Mouse (Mus musculus) frontal cortex, adult (tissue): ENCODE data around the gene Il9r.
A peak's percentile ranks its signal among the peaks of the same experiment; 100 is the strongest.

Experiments
- ATAC-seq: cut with Nextera tagmentation; 2 replicates; pipeline ENCODE4 v1.9.2; 2017; ENCODE audit warnings: mild to moderate bottlenecking, moderate library complexity, mixed read lengths; ENCODE audit not compliant: low TSS enrichment

The Il9r gene

GRCm38 (mm10) chr11:32198256-32198955, 1.7 kb downstream of the Il9r start:
- no peak for ATAC-seq

- no peak for ATAC-seq
Measured at GRCm38 (mm10) chr11:32197766-32198165, 2.3 kb downstream of the Il9r start.

- no peak for ATAC-seq
Measured at GRCm38 (mm10) chr11:32196727-32197126, 3.4 kb downstream of the Il9r start.

DNA sequence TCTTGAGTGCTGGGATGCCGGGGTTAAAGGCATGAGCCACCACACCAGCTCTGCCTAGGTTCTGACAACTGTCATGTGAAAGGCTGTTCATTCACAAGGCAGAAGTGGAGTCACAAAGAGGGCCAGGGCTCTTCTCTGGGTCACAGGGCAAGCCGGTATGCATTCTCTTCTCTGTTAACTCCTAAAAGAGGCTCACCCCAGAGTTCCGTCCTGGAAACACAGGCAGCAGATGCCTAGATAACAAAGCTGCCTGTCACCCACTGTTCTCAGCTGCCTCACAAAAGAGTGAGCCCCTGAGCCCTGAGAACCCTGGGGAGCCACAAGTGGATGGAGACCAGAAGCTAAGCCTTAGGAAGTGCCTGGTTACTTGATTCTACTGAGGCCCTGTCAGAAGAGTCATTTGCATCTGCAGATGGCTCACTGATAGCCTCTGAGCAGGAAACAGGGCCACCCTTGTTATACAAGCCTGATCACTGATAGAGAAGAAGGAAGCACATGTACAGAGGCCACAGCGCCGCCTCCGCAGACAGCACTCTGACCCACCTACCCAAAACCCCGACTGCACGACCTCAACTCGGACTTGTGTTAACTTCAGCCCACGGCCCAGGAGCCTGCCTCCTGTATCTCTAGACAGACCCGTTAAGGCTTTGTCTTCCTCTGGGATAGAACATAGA, 4.1 kb downstream of the Il9r start:
- no peak for ATAC-seq

DNA sequence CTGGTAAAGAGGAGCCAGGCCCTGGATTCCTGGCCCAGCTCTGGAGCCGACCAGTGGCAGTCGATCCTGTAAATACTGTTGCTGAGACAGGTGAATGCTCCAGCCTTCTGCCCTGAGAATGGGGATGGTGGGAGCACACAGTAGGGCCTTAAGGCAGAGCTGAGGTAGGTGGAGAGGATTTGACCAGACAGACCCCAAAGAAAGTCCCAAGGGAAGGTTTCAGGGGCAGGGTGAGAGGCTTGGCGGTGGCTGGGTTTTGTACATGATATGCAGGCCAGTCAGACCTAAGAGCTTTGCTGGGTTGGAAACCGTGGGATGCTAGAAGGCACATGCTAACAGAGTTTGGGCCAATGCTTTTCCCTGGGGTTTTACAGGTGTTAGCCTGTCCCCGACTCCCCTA, 5.5 kb downstream of the Il9r start:
- no peak for ATAC-seq

- no peak for ATAC-seq
Measured at GRCm38 (mm10) chr11:32194086-32194485, 6.0 kb downstream of the Il9r start.

GRCm38 (mm10) chr11:32193156-32193555, 6.9 kb downstream of the Il9r start:
- ATAC-seq, result no peak

- no peak for ATAC-seq
Measured at GRCm38 (mm10) chr11:32190603-32191110, 9.4 kb downstream of the Il9r start.

GRCm38 (mm10) chr11:32190119-32190518, 10.0 kb downstream of the Il9r start:
- no peak for ATAC-seq

DNA sequence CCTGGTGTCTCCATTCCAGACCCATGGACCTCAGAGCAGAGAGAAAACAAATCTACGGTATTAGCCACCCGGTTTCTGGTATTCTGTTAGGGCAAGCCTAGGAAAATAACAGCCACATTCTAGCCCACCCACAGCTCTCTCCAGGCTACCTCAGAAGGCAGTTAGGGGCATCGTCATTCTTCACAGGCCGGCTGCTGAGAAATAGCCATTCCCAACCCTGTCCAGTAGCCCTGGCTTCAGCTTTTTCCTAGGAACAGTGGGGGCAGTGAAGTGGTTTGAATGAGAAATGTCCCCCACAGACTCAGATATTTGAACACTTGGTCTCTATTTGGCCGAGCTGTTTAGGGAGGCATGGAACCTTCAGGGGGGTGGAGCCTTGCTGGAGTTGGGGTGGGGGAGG, 10.6 kb downstream of the Il9r start:
- ATAC-seq, result no peak

DNA sequence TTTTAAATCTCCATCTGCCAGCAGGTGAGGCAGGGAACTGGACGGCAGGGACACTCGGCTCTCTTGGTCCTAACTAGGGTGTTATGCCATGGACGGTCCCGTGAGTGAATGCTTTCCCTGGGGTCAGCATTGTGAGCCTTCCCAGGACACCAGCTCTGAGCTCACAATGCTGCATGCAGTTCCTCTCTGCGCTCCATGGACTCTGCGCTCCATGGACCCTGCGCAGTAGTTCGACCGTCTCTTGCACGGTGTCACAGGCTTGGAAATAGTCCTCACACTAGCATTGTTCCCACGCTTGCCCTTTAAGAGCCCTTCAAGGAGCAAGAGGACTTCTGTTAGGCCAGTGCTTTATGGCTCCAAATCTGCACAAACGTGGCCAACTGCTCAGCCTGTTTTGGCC, 11.2 kb downstream of the Il9r start:
- no peak for ATAC-seq

GRCm38 (mm10) chr11:32187256-32187655, 12.8 kb downstream of the Il9r start:
- ATAC-seq, result no peak

GRCm38 (mm10) chr11:32186031-32186430, 14.0 kb downstream of the Il9r start:
- no peak for ATAC-seq

DNA sequence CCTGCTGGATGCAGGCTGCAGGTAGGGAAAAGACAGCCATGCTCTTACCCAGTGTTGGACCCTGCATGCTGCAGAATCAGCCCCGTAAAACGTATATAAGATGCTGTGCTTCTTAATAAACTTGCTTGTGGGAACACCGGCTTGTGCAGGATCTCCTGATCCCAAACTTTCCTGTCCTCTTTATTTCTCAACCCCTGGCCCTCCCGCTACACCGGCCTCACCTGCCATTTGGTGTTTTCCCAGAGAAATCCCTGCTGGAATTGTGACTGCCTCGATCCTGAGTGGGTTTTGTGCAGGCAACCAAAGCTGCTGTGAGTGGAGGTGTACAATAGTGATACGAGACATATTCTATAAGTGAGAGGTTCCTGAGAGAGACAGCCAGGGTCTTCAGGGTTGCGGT, 15.6 kb downstream of the Il9r start:
- no peak for ATAC-seq

GRCm38 (mm10) chr11:32181973-32182868, 17.9 kb downstream of the Il9r start:
- peak; percentile 81 for ATAC-seq

GRCm38 (mm10) chr11:32181246-32181645, 18.8 kb downstream of the Il9r start:
- ATAC-seq, result no peak

GRCm38 (mm10) chr11:32178506-32178905, 21.6 kb downstream of the Il9r start:
- no peak for ATAC-seq

DNA sequence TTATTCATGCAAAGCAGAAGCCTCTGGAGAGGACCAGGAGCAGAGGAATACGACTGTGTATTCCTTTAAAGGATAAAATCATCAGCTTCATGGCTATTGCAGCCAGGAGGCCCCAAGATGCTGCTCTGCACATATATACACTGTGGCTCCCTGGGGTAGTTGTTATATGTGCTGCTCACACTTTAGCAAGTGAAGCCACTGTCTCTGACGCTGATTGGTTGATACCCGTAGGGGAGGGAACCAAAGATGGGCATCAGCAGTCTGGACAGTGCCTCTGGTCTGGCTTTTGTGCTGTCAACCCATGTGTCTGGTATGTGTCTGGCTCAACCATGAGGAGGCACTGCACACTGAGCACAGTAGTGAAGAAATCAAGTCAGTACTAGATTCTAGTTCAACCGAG, 33.4 kb downstream of the Il9r start:
- ATAC-seq, result no peak

DNA sequence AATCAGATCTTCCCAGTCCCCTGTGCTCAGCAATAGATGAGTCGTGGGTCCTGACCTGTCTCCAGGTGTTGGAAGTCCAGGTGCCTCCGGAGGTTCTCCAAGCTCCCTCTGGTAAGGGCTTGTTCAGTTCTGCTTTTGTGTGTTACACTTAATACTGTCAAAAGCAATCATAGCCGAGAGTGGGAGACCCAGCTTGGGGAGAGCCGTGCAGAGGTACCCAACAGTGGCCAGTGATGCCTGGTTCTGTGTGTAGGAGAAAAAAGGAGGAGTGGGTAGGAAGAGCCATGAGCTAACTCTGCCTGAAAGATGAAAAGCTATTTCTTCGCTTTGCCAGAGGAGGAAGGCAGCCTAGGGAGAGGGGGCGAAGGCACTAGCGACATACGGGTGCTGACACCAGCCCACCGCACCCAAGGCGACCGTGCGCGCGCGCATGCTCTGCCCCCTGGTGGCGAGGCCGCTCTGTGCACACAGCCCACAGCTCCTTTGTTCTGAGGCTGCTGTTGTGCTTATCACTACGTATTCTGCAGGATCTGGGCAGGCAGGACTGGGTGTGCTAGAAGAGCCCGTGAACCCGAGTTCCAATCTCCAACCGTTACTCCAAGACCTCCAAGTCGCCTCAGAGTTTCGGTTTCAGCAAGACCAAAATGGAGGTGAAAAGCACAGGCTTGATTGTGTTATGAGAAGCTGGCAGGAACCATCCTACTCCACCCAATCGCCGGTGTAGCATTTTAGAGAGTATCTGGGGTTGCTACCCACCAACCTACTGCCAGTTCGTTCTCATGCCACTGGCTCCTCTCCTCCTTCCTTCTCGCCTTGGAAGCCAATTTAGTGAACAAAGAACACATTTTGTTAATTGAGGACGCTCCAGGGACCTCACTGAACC, 37.9 kb downstream of the Il9r start:
- peak; percentile 85 for ATAC-seq

DNA sequence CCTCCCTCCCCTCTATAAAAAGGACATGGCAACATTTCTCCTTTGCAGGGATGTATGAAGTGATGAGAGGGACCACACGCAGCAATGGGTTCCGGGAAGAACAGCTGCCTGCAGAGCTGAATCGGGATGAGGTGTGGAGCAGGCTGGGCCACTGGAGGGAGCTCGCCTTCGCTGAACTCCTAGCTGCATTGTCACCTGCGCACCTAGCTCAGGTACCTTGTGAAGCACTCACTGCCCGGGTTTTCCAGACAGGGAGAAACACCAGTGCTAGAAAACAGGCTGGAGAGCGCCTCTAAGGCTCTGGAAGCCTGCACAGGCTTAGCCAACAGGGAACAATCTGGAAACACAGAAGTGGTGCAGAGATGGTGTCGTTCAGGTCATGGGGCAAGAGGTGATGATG, 38.6 kb downstream of the Il9r start:
- peak; percentile 42 for ATAC-seq

DNA sequence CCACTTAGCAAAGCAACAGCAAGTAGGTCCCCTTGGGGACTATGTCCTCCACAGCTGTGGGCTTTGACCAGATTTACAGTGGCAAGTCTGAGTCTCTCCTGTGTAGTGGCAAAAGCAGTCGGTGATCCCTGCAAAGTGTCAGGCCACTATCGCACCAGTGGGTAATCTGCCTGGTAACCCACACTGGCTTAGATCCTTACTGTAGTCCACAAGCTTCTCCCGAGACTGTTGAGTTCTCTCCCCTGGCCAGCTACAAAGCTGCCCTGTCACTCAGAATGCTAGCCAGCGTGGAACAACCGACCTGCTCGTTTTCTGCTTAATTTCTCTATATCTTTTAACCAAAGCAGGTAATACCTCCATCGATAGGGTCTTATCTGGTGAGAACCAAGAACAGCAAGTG, 39.7 kb downstream of the Il9r start:
- ATAC-seq, result no peak
